Mouse (Mus musculus): ENCODE measurements around the gene Tert. TPM values are rescaled to one million over a fixed set of nuclear protein-coding genes. Genes with fewer than 3 reads are reported as not detected.

Tert gene
- polyA plus RNA-seq, 1 experiment from 2014 or later = 1.4 TPM

Other genes starting within 250 kb of the Tert start
- gene Lpcat1, start 159.7 kb upstream of the Tert start, polyA plus RNA-seq (2015; fragmentation: Nextera tagmentation; extraction: Ambion mirVana) = 15.9 and 19.1 TPM in 2 replicates
- gene Slc6a3, start 90.2 kb upstream of the Tert start, polyA plus RNA-seq (2015; fragmentation: Nextera tagmentation; extraction: Ambion mirVana) = 0.05 and 0.14 TPM in 2 replicates
- 83.4 and 112 TPM in 2 replicates for gene Clptm1l, start 22.9 kb upstream of the Tert start, polyA plus RNA-seq (2015; fragmentation: Nextera tagmentation; extraction: Ambion mirVana)
- not detected in 2 replicates for gene Slc6a18, start 51.1 kb downstream of the Tert start, polyA plus RNA-seq (2015; fragmentation: Nextera tagmentation; extraction: Ambion mirVana)
- gene Slc6a19, start 78.0 kb downstream of the Tert start, polyA plus RNA-seq (2015; fragmentation: Nextera tagmentation; extraction: Ambion mirVana) = not detected in 2 replicates
- gene Slc12a7, start 106.2 kb downstream of the Tert start, polyA plus RNA-seq (2015; fragmentation: Nextera tagmentation; extraction: Ambion mirVana) = 37.1 and 37.7 TPM in 2 replicates
- gene Nkd2, start 220.7 kb downstream of the Tert start, polyA plus RNA-seq (2015; fragmentation: Nextera tagmentation; extraction: Ambion mirVana) = 3.0 and 3.6 TPM in 2 replicates

All from heart, embryonic 15.5 days (tissue).